In the genomic region with DNA sequence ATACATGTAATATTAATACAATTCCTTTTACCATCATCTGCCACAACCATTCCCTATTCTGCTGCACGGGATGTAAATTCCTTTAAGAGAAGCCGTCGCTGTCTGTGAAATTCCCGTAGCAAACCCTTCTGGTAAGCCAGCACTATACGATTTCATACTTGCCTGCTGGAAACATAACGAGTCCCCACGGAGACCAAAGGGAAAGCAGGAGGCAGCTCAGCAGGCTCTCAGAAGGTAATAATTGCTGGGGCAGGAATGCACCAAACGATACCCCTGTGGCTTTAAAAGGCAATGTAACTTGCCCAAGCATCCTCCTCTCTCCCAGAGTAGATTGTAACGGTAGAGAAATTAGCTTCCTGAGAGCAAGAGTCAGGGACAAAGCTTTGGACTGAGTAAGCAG, we compare ENCODE assay signal across 16 mouse cellular contexts.
A peak's percentile ranks its signal among the peaks of the same experiment; 100 is the strongest.
DNase-seq lines count a peak whose midpoint lies in the region; ATAC-seq lines count a peak whose summit lies in the region.
"Had no signal": no experiment of that assay in that cellular context is flagged by ENCODE, and none has a peak within 500 bp of the region (broad histone marks: within the 10 kb centered on the region; RNA-seq: fewer than 3 reads in every experiment).

No protein-coding gene starts in this region.

- H3K36me3 ChIP-seq in hindbrain, embryonic 14.5 days (replicated peaks; ENCODE audit: control insufficient read depth, insufficient read depth): no peaks in the 10 kb centered on the region
- no peaks in the 10 kb centered on the region for H3K36me3 ChIP-seq in hindbrain, embryonic 10.5 days
- H3K36me3 ChIP-seq in hindbrain, embryonic 16.5 days (ENCODE audit: control insufficient read depth, insufficient read depth, low read length): no peaks in the 10 kb centered on the region
- no peaks in the 10 kb centered on the region for H3K36me3 ChIP-seq in midbrain, embryonic 16.5 days (ENCODE audit: control insufficient read depth, insufficient read depth, low read length)
- H3K36me3 ChIP-seq: heart, embryonic 15.5 days had no signal

- peaks cover 19% of the 10 kb centered on the region for H3K4me1 ChIP-seq in hindbrain, embryonic 14.5 days (replicated peaks; ENCODE audit: control insufficient read depth, insufficient read depth, low read length)
- H3K4me1 ChIP-seq in hindbrain, embryonic 10.5 days (replicated peaks): peaks cover 23% of the 10 kb centered on the region
- peaks cover 13% of the 10 kb centered on the region for H3K4me1 ChIP-seq in hindbrain, embryonic 16.5 days (ENCODE audit: control insufficient read depth, insufficient read depth, low read depth, low read length)
- H3K4me1 ChIP-seq in midbrain, embryonic 16.5 days (ENCODE audit: control insufficient read depth, insufficient read depth, low read length): peaks cover 13% of the 10 kb centered on the region

- H3K27me3 ChIP-seq in hindbrain, embryonic 14.5 days (ENCODE audit: control insufficient read depth, insufficient read depth, low read length): 0 out of 2 replicates have a peak, but pooled peaks cover 3% of the 10 kb centered on the region
- peaks cover 43% of the 10 kb centered on the region for H3K27me3 ChIP-seq in hindbrain, embryonic 10.5 days (ENCODE audit: insufficient read depth, poor library complexity, severe bottlenecking)
- peaks cover 3% of the 10 kb centered on the region; the same call in 1 of the 2 replicates for H3K27me3 ChIP-seq in hindbrain, embryonic 16.5 days (replicated peaks; ENCODE audit: control insufficient read depth, insufficient read depth, low read length)
- H3K27me3 ChIP-seq in midbrain, embryonic 16.5 days (ENCODE audit: control insufficient read depth, insufficient read depth, low read depth, low read length): no peaks in the 10 kb centered on the region
- H3K27me3 ChIP-seq: heart, embryonic 15.5 days had no signal

- 30% methylated on average over 9 of the region's 9 CpGs for WGBS in hindbrain, embryonic 14.5 days
- WGBS in hindbrain, embryonic 10.5 days: 35% methylated on average over 9 of the region's 9 CpGs
- WGBS in hindbrain, embryonic 16.5 days: 19% methylated on average over 9 of the region's 9 CpGs
- WGBS in midbrain, embryonic 16.5 days: 21% methylated on average over 9 of the region's 9 CpGs

- peak; percentile 35 for DNase-seq in cerebellum, adult 9-10 months
- DNase-seq in cerebellum, adult 11 months: no peak
- DNase-seq in hindbrain, embryonic 14.5 days (ENCODE audit: low spot score): peak; percentile 46
- no peak for DNase-seq in hindbrain, embryonic 10.5 days (ENCODE audit: low spot score)
- no peak for DNase-seq in spleen, postnatal 4 days (ENCODE audit: low spot score in 2 of 2)
- no peak for DNase-seq in spleen, postnatal 14 days (ENCODE audit: low spot score in 2 of 2)
- DNase-seq: adrenal gland, adult 2 months; gastrocnemius, adult 2 months; heart, adult 11 months; kidney, adult 2 months; kidney, postnatal 14 days; lung, adult 18-20 months had no signal

- H3K27ac ChIP-seq in hindbrain, embryonic 14.5 days: peak overlapping the region; percentile 48; the same call in 1 of the 2 replicates
- no peak overlapping the region for H3K27ac ChIP-seq in hindbrain, embryonic 10.5 days
- H3K27ac ChIP-seq in hindbrain, embryonic 16.5 days (ENCODE audit: low read depth, low read length): no peak overlapping the region
- H3K27ac ChIP-seq in midbrain, embryonic 16.5 days (ENCODE audit: low read length): no peak overlapping the region
- H3K27ac ChIP-seq: gastrocnemius, adult 2 months; heart, embryonic 15.5 days had no signal

- no peak overlapping the region for H3K4me3 ChIP-seq in hindbrain, embryonic 14.5 days (replicated peaks; ENCODE audit: low read length)
- no peak overlapping the region for H3K4me3 ChIP-seq in hindbrain, embryonic 10.5 days
- no peak overlapping the region for H3K4me3 ChIP-seq in hindbrain, embryonic 16.5 days (ENCODE audit: low read length)
- no peak overlapping the region for H3K4me3 ChIP-seq in midbrain, embryonic 16.5 days (ENCODE audit: low read depth, low read length)
- H3K4me3 ChIP-seq: gastrocnemius, adult 2 months; heart, embryonic 15.5 days had no signal

- ATAC-seq in hindbrain, embryonic 14.5 days (ENCODE audit: low FRiP score): no peak
- ATAC-seq in hindbrain, embryonic 16.5 days: no peak
- no peak for ATAC-seq in midbrain, embryonic 16.5 days
- ATAC-seq: forebrain, embryonic 16.5 days had no signal

- H3K9me3 ChIP-seq in hindbrain, embryonic 14.5 days (ENCODE audit: control insufficient read depth, low read length): no peaks in the 10 kb centered on the region
- H3K9me3 ChIP-seq in hindbrain, embryonic 10.5 days: no peaks in the 10 kb centered on the region
- H3K9me3 ChIP-seq in hindbrain, embryonic 16.5 days (ENCODE audit: control insufficient read depth, low read length): no peaks in the 10 kb centered on the region
- no peaks in the 10 kb centered on the region for H3K9me3 ChIP-seq in midbrain, embryonic 16.5 days (replicated peaks; ENCODE audit: control insufficient read depth, low read length, poor library complexity, severe bottlenecking)
- H3K9me3 ChIP-seq: heart, embryonic 15.5 days had no signal

- no peak overlapping the region for H3K4me2 ChIP-seq in hindbrain, embryonic 14.5 days (replicated peaks)
- H3K4me2 ChIP-seq in hindbrain, embryonic 16.5 days (ENCODE audit: low read length): peak overlapping the region; percentile 13; the same call in 1 of the 2 replicates
- no peak overlapping the region for H3K4me2 ChIP-seq in midbrain, embryonic 16.5 days (ENCODE audit: low read length)
- H3K4me2 ChIP-seq: heart, embryonic 15.5 days had no signal

- 0 out of 2 replicates have a peak overlapping the region, but pooled peaks have one; percentile 5 for H3K9ac ChIP-seq in hindbrain, embryonic 14.5 days
- no peak overlapping the region for H3K9ac ChIP-seq in hindbrain, embryonic 16.5 days (ENCODE audit: low read depth, low read length)
- H3K9ac ChIP-seq in midbrain, embryonic 16.5 days (ENCODE audit: low read depth, low read length): peak overlapping the region; percentile 15; the same call in 1 of the 2 replicates
- H3K9ac ChIP-seq: heart, embryonic 15.5 days had no signal

Comparison
In these comparisons a context has a peak if more than half of its experiments do, and no peak if none do; other contexts are left out.
1. DNase-seq: peak in cerebellum, adult 9-10 months (single experiment) and hindbrain, embryonic 14.5 days (single experiment); none in cerebellum, adult 11 months (single experiment), hindbrain, embryonic 10.5 days (single experiment), spleen, postnatal 4 days (0 of 2) and spleen, postnatal 14 days (0 of 2).